Mouse (Mus musculus) testis, postnatal 14 days (tissue): ENCODE measurements at regions not wholly inside any gene's neighbourhood (a gene's known extent, or its start where the extent isn't known, plus 50 kb on each side); places are given as distances from the start of the nearest gene placed in this dataset.

Experiments
- DNase-seq: peaks from one replicate; pipeline ENCODE4 v3.0.0; 2021; ENCODE audit warnings: low spot score

DNA sequence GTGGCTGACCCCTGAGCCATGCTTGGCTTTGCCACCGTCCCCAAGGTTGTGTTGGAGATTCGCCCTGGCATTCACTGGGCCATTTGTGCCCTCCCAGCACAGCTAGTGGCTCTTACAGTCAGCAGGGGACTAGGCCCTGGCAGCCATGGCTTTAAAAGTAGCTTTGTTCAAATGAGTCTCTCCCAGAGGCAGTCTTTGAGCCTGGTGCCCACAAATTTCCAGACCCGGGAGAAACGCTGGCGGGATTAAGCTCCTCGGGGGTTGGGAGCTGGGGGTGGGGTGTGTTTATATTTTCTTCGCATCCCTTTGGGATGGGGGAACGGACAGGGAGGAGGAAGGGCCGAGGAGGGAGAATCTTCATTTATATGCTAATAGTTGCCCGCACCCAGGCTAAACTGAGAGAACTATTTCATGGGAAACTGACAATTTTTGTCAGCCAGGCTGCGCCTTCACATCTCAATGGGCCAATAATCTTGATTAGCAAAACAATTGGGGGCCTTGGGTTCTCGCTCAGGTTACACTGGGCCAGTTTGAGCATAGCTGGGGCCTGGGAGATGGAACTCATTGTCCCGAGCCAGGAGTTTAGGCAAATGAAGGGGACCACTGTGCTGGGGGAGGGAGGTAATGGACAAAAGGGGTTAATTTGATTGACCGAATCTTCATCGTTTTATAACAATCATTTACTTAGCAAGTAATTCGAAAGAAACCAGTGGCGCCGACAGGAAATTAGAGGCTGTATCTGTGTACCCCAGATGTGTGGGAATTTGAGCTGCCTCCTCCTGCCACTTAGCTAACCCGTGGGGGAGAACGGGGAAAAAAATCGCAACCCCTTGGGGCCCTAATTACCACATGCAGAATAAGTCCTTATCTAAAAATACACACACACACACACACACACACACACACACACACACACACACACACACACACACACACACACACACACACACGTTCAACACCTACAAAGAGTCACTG is 227.7 kb upstream of the Sall1 start:
- no peak for DNase-seq

DNA sequence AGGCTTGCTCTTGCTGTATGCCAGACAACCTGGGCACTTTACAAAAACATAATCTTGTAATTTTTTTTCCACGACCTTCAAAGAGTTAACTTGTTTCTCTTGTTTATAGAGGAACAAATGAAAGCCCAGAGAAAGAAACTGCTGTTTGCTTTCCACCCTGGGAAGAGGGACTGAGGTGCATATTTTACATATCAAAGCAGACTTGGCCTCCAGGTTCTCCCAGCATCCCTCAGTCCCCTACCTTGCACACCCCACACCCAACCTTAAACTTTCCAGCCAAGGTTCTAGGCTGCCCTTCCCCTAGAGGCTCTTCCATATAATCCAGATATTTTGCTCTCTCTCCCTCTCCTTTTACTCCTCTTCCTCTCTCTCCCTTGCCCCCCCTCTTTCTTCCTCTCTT is 226.0 kb upstream of the Sall1 start:
- no peak for DNase-seq

DNA sequence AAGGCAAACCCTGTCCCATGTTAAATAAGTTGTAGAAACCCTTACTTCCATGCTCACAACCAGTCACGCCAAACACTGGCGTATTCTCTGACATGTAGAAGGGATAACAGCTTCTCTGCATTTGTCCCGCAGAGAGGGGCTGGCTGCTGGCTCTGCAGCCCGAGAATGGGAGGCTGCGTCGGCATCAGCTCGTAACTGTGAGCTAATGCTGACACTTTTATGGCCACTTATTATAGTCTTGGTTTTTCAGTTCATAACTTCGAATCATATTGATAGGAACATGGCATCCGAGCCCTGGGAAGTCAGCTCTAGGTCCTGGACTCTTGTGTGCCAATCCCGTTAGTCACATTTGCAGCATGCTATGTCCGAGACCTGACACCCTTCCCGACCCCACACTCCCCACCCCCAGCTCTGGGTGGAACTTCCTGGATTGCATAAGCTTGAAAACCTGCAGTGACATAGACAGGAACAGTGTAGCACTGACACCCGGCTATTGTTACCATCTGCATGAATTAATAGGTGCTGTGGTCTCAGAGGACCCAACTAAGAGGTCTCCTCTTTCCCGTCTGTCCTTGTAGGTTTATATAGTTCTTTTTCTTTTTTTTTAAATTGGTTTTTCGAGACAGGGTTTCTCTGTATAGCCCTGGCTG is 217.3 kb upstream of the Sall1 start:
- DNase-seq = no peak

DNA sequence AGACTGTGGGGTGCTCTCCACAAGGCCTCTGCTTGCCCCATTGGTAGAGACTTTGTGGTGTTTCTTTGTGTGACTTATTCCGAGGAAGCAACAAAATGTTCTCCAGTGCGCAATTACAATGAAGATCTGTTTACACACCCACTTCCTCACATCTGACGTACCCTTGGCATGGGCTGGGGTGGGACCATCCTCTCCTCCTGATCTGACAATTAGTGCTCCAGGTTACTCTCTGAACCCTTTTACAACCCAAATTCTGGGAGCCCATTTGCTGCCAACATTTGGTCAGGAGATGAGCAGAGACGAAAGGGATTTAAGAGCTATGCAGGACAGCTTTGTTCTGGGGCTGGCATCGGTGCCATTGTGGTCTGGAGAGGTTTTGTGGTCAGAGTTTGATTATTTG is 215.9 kb upstream of the Sall1 start:
- no peak for DNase-seq

DNA sequence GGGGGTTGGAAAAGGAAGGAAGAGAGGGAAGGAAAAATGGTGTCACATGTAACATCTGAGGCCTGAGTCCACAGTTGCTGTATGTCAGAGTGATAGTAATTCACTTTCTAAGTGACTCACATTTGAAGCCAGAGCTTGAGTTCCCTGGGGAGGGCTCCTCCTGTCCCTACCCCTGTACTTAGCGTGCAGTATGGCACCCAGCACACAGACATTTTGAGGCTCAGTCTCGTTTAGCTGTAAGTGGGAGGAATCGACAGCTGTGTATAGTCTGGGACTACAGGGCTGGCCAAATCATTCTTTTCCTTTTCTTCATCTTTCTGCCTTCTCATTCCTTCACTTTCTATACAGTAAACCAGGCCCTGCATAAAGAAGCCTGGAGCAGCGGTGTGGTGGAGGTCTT is 202.4 kb upstream of the Sall1 start:
- no peak for DNase-seq

DNA sequence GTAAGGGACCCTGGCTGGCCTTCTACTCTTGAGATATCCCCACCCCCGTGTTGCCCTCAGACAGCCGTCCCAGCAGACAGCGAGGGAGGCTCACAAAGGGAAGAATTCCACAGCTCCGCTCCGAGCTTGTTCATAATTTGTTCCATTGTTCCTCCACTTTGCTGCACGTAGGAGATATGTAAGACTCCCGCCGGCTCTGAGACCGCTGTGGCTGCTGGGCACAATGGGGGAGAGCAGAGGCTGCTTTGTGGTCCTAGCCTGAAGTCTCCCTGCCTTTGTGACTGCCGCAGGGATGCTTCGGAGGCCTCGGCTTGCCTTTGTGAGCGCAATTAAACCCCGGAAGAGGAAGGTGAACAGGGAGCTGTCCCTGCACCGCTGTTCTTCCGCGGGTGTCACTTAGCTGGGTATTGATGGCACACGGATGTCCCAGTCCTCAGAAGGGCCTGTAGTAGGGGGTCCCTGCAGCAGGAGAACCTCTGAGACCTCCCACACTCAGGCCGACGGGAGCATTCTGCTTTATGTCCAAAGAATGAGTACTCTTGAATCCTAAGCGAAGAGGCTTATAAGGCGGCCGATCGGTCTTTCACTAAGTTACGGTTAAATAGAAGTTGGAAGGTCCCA is 201.3 kb upstream of the Sall1 start:
- no peak for DNase-seq

DNA sequence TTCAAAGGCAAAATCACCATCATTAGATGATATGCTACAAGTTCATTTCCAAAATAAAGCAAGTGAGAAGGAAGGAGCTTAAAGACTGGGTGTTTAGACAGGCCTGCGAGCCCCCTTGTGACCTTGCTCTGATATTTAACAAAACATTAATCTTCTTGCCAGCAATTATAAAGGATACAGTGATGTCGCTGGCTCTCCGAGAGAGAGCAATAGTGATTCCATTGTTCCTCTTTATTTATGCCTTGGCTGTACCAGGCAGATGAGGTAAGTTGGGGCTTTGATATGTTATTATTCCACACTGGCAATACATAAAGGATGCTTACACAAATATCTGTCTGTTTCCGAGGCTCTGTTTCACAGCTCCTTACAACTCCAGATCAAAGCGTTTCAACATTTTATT is 197.7 kb upstream of the Sall1 start:
- no peak for DNase-seq

DNA sequence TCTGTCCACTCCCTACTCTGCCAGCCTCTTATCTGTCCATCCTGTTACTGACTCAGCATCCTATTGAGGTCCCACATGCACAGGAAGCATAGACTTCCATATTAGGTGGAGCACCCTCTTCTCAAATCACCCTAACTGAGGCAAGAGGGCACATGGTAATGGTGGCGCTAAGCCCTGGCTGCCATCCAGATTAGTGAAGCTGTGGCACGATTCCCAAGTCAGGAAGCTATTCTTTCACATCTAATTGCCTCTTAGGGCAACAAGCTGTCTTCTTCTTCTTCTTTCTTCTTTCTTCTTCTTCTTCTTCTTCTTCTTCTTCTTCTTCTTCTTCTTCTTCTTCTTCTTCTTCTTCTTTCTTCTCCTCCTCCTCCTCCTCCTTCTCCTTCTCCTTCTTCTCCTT is 195.7 kb upstream of the Sall1 start:
- DNase-seq = no peak

DNA sequence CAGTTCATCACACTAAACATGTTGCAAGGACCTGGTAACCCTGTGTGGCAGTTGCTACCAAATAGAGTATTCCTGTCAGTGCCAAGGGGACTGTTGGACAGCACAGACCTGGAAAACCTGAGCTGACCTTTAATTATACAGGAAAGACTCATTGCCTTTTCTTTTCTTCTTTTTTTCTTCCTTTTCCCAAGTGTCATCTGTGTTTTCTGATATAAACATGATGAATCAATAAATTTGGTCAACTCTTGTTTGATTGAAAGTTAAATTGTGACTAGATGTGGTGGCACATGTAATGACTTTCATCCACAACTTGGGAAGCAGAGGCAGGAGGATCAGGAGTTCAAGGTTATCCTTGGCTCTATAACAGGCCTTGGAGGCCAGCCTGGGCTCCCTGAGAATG is 190.1 kb upstream of the Sall1 start:
- no peak for DNase-seq

DNA sequence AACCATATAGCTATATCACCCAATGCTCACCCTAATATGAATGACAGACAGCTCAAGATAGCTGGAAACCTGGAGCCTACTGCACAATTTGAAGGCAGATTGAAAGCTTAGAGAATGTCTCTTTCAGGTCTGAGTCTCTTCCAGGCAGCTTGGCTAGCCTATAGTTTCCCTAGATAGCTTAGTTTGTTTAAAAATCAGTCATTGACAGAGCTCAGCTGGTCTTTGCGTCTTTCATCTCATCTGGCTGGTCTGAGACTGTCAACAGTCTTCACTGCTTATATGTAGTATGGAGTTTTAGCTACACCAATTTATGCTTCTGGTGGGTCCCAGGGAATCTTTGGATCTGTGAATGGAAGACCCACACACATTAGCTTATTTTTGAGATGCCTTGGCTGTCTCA is 188.4 kb upstream of the Sall1 start:
- DNase-seq = no peak

DNA sequence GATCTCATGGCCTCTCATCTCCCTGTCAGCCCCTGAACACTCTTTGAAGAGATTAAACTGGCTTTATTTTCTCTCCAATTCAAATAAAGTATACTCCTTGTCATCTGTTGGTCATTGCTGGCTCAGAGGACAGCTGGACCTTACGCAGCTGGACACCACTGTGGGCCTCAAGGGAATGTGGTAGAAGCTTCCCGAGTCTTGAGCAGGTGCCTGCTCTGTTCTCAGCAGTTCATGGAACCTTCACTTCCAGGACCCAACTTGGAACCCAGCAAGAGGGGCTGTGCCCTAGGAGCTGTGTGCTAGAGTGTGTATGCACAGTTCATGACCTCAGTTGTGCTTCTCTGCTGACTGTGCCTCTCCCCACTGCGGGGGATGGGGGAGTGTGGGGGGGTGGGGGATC is 185.2 kb upstream of the Sall1 start:
- no peak for DNase-seq

DNA sequence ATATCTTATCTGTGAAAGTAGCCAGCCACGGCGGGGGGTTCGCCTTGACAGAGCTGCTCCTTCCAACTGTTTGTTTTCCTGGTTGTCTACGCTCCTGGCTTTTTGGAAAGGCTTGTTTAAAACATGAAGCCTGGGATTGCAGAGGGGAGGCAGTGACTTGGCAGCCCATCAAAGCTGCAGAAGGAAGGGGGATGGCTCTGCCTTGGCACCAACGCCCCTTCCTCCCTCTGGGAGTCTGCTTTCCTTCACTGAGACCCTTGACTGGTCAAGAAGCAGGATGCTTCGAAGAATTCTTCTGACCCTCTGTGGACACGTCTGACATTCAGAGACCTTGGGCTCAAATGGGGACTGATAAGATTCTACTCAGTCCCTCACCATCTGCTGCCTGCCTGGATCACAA is 176.9 kb upstream of the Sall1 start:
- no peak for DNase-seq

DNA sequence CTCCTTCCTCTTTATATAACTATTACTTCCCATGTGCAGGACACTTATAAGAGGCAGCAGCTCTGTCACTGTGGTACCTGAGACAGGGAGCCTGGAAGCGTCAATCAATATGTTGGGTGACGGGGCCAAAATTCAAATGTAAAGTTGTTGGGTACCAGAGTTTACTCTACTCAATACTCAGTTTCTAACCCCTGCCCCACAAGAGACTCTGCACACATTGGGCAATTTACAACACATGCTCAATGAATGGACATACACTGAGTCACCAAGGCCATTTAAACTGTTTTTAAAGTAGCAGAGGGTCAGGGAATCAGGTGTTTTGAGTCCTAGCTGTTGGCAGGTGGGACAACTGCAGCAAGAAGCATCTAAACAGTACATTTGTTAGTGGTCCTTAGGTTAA is 176.4 kb upstream of the Sall1 start:
- DNase-seq = no peak

DNA sequence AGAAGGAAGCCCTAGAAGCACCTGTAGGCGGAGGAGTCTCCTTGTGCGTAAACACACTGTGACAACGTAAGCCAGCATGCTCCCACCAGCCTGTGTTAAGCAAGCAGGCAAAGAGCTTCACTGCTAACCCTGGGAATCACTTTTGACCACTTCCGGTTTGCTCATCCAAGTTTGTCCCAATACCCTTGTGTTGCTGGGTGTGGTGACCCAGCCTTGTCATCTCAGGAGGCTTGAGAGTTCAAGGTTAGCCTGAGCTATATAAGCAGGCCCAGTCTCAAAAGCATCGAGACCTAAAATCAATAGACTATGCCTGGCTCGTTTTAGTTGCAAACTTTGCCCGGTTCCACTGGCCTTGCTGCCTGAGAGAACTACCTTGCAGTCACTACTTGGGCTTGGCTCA is 175.2 kb upstream of the Sall1 start:
- DNase-seq = no peak

DNA sequence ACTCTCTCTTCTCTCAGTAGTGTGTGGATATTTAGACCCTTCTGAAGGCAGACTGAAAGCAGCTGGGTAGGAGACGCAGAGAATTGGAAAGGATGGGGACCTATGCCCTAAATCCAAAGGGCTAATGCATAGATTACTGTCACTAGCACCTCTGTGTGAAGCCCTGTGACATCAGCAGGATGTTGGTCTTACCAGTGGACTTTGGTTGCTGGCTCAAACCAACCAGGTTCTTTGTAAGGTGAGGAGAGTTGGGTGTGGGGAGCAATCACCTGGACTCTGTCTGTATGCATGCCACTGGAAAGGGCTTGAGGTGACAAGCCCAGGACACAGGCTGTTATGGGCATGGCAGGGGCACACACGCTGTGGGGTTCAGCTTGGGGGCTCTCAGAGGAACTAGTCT is 173.7 kb upstream of the Sall1 start:
- no peak for DNase-seq

DNA sequence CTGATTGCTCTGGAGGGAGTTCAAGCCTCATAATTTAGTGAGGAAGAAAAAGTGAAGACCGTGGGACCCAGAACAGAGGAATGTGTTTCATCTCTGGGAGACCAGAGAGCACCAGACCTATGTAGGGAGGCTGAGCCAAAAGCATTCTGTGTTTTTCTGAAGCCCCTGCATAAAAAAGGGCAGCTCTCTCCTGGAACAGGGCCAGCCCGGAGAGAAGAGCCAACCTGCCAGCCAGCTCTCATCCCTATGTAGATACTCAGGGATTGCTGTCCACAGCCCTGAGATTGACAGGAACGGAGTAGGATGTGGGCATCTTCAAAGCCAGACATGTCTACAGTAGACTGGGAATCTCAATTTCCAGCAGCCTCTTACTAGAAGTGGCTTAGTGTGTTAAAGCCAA is 168.0 kb upstream of the Sall1 start:
- DNase-seq = no peak

DNA sequence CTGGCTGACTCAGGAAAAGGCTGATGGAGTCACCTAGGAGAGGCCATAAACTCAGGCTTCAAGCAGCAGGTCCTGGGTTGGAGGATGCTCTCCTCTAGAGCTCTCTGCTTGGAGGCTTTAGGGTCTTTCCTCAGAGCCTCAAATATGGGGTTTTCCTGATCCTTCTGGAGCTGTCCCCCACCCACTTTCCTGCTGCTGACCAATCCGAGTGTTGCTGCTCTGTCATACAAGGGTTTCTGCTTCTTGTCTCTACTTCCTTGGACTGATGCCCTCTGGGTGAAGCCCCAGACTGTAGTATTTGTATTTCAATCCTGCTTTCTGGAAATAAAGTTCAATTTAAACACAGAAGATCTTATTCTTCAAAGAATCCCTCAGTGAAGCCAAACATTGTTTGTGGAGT is 166.7 kb upstream of the Sall1 start:
- DNase-seq = no peak

DNA sequence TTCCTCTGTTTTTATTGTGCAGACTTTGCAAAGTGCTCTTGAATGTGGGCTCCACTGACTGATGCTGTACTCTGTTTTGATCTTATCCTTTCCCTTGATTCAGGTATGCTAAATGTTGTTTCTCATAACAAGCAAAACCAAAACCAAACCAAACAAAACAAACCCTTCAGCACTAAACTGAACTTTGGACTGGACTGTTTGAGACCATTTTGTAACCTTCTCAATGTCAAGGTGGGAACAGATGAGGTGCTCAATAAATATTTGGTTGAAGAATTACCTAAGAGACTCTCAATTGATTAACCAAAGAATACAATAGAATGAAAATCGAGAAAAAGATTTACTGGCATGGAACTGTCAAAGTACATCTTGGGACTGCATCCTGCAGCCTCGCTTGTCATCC is 163.9 kb upstream of the Sall1 start:
- no peak for DNase-seq

DNA sequence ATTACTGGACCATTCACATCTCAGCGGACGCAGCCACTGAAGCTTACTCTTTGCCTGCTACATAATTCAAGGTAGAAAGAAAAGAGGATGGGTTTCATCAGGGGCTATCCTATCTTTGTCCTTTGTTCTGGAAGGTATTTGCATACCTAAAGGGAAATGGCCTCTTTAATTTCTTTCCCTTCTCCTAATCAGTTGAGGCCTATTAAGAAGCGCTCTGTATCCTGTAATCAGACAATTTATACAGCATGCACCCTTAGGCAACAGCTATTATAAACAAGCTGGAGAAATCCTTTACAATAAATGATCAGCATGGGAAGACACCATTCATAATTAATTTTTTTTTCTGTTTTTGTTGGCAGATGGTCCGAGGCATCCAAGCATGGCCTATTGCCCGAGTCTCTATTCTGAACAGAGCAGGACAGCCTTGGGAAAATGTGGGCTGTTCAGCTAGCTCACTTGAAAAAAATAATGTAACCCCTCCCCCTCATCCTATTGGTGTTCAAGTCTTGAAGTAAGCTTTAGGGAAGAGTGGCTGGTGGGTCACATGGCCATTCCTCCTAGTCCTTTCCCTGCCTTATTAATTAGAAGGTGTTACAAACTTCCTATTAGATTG is 158.6 kb upstream of the Sall1 start:
- no peak for DNase-seq

DNA sequence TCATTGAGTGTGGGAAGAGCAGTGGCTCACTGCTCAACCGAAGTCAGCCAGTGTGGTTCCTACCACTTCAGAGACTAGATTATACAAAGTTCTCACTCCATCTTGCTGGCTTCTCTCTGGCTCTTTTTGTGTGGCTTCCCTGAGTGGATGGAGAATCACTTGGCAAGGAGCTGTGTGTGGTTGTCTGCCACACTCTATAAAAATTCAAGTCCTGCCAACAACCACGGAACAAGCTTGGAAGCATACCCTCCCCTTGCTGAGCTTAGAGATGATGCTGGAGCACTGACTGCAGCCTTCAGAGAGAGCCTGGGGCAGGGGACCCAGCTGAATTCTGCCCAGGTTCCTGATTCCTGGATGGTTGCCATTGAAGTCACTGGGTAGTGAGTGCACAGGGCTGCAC is 156.3 kb upstream of the Sall1 start:
- DNase-seq = no peak

DNA sequence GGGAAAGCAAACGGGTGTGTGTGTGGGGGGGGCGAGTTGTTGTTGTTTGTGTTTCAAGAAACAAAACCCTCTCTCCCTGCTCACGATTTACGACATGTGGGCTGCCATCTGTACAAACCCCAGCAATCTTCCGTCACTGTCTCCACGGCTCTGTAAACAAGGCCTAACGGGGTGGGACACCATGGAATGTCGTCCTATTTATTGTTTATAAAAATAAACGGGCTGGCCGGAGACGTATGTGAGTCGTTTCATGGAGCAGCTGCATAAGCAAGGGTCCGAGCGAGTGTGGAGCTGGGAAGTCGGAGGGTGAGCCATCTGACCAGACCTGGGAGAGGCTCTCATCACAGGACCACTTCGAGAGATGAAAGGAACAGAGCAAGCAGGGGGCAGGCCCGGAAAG is 141.4 kb upstream of the Sall1 start:
- DNase-seq = no peak

DNA sequence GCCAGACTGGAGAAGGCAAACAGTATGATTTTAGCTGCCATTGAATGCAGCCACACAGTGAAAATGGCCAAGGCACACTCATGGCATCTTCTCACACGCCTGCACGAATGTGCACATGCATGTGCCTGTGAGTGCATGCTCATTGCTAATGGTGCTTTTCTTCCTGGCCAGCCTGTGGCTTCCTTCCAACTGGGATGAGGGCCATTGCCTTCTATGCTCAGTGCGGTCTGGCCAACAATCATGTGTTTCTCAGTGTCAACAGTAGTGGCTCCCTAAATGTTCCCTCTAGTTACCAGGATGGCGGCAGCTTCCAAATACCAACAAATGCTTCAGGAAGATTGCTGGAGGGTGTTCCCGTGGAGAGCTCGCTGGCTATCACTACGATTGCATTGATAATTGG is 131.7 kb upstream of the Sall1 start:
- no peak for DNase-seq

DNA sequence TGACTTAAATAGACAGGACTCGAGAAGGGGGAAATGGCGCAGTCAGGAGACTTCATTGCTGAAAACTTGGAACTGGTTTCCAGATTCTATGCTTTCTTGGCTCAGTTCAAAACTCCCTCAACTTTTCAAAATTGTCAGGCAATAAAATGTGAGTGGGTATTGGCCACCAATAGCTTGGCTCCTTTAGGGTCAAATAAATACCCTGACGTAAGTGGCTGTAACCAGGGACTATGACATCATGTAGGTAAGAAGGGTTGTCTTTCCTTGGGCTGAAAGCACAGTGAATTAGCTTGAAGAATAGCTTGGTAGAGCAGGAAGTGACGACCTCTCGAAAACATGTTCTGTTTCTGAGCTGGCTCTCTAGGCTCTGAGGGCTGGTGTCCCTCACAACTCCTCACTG is 127.6 kb upstream of the Sall1 start:
- no peak for DNase-seq
